Mouse (Mus musculus) erythroblast, embryonic 14.5 days (primary cell): ENCODE data around the gene Akap2.

ENCODE experiments used
- GATA1 ChIP-seq: IDR thresholded peaks from 2 replicates; pipeline ENCODE4 v1.6.1; 2012; ENCODE audit warnings: low read length, inconsistent platforms, mixed read lengths
- TAL1 ChIP-seq: IDR thresholded peaks from 3 replicates; pipeline ENCODE4 v1.6.1; 2012; ENCODE audit warnings: low read length, inconsistent platforms, mixed read lengths

DNA sequence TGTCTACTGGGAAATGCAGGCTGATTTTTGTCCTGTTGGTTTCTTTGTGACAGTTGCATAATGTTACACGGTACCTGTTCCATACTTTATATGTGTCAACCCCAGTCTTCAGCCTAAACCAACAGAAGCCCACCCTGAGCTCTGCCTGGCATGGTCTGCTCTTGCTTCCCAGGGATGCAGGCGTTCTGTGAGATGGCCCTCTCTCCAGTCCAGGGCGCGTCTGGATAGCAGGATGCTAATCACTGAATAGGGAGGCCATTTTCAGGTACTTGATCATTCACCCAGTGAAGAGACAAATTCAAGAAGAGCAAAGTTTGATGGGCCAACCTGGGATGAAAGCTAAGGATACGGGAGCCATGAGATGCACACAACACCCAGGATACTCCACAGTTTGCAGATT, 161.7 kb downstream of the Akap2 start:
- TF ChIP-seq GATA1 (no peak), TAL1 (no peak)
